Mouse (Mus musculus) heart, adult 2 months (tissue): Measurements from ENCODE around the gene Dpf3.

Experiments
- EP300 ChIP-seq: fragments of 200-500 bp; IDR thresholded peaks from 2 replicates; pipeline ENCODE4 v1.6.1; 2011; ENCODE audit warnings: low read depth, low read length, control low read depth; ENCODE audit not compliant: insufficient read depth
- POLR2A ChIP-seq: fragments of 200-500 bp; IDR thresholded peaks from 2 replicates; pipeline ENCODE4 v1.6.1; 2011; ENCODE audit warnings: mild to moderate bottlenecking, low read depth, low read length, control low read depth; ENCODE audit not compliant: insufficient read depth

- TF ChIP-seq EP300 (no peak), POLR2A (no peak)
Observed at GRCm38 (mm10) chr12:83232916-83233315, 254.6 kb downstream of the Dpf3 start.
